Mouse (Mus musculus) hindlimb bud, embryonic 11.5 days (tissue): ENCODE results near the gene Tlr13.

Experiments
- DNase-seq: peaks from one replicate; pipeline ENCODE4 v3.0.0-alpha.2; 2012; ENCODE audit warnings: low read depth, low spot score; ENCODE audit errors: extremely low spot score

Tlr13 gene

DNA sequence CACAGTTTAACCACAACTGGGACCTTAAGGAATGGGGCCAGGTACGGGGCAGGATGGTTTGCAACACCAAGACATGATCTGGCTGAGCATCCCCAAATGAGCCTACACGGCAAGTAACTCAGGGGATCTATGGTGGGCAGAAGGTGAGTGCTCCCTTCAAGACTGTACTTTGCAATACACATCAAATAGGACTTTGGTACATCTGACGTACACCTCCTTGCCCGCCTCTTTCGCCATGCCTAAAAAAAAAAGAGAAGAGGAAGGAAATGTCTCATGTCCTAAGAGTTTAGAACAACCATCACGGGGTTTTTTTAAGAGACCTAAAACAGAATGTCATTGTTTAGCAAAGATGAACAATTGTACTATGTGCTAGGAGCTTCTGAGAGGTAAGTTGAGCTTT is at the start of gene Tlr13:
Gene Tlr13, plus strand, starts transcription at position 269 of the 400 bp plus-strand sequence.
- no peak for DNase-seq

DNA sequence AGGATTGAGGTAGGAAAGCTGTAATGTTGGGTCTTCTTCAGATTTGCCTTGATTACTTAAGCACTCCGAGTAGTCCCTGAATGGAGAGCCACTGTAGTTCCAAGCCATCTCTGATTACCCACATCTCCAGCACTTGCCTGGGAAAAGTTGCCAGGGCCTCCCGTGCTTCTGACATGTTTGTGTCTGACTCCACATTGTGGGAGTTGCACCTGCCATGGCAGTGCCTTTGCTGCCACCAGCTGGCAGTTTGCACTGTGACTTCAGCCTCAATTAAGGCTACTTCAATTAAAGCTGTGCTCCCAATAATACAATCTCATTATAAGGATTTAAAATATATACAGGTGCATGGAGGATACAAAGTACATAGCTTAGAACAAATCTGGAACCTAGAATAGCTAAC is 37.5 kb upstream of the Tlr13 start:
- no peak for DNase-seq

DNA sequence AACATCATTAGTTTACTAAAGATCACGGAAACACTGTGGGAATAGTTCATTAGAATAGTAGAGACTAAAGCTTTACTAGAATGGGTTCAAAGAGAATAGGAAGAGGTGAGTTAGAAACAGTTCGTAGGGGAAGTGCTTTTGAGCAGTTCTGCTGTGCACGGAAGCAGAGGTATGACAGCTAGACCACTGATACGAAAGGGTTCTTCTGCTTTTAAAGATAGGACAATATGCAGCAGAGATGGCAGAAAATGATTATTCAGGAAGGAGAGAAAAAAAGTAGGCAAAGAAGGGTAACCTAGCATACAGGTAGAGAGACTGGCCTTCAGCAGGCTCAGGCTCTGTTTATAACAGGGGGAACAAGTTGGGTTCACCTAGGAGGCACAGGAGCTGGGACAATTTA is 29.1 kb upstream of the Tlr13 start:
- no peak for DNase-seq

GRCm38 (mm10) chrX:106114674-106115073 is 28.3 kb upstream of the Tlr13 start:
- DNase-seq, result no peak

DNA sequence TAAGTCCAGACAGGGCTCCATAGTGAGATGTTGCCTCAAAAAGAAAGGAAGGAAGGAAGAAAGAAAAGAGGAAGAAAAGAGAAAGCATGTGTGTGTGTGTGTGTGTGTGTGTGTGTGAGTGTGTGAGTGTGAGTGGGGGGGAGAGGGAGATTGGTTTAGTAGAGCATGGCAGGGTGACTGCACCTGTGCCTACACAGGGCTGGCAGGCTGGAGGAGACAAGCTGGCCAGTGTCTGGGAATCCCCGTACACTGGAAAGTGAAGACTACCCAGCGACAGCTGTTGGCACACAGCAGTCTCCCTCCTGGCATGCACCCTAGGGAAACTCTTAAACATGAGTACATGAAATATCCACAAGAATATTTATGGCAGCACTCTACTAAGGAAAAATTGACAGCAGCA is 20.2 kb upstream of the Tlr13 start:
- no peak for DNase-seq

GRCm38 (mm10) chrX:106128283-106128682 is 14.7 kb upstream of the Tlr13 start:
- no peak for DNase-seq

GRCm38 (mm10) chrX:106129877-106130276 is 13.1 kb upstream of the Tlr13 start:
- DNase-seq, result no peak

- DNase-seq, result no peak
Measured at GRCm38 (mm10) chrX:106134916-106135315, 8.1 kb upstream of the Tlr13 start.

GRCm38 (mm10) chrX:106135484-106135883 is 7.5 kb upstream of the Tlr13 start:
- DNase-seq, result no peak

- DNase-seq, result no peak
Measured at GRCm38 (mm10) chrX:106135916-106136575, 7.0 kb upstream of the Tlr13 start.

DNA sequence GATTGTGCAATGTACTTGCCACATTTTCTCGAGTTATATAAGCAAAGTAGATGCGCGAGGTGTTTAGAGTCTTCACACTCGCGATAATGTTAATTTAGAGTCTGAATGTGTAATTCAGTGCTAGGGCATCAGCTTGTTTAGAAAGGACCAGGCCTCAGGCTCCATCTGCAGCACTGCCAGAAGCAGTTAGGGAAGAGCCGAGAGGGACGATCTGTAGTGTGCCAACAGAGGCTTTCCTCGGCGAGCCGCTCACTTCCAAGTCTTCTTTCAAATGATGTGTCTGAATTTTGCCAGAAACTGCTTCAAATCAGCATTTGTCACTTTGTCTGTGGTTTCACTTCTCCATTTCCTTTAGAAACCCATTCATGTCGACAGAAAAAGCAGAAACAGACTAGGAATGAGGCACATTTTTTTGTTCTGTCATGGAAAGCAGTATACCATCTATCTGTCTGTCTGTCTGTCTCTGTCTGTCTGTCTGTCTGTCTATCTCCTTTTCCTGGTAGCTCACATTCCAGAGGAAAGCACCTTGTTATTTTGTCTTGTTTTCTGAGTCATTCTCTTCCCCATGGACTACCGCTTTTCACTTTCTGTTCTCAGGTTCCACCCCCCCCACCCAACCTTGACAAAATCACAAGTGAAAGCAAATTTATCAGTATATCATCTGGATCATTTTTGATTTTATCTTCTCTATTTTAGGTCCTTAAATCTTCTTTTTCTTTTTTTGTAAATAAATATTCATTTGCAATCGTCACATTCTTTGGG is 3.5 kb upstream of the Tlr13 start:
- DNase-seq, result no peak

- DNase-seq, result no peak
Measured at GRCm38 (mm10) chrX:106148185-106148584, 5.2 kb downstream of the Tlr13 start.

DNA sequence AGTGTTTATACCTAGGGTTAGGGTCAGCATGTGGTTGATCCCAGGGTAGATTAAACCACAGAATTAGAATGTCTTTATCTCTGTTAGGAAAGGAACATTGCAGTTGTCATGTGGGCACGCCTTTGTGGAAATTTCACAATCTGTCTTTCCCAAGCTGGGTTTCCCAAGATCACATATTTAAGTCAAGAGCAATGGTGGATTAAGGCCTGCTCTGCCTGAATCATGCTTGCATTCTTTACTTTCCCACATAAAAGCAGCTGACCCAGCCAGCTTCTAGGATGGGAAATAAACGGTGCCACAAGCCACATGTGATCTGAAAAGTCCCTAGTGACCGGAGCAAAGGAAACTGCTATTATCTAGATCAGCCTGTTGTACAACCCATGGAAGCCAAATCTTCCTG is 6.5 kb downstream of the Tlr13 start:
- no peak for DNase-seq

GRCm38 (mm10) chrX:106154180-106154586 is 11.2 kb downstream of the Tlr13 start:
- DNase-seq, result no peak

GRCm38 (mm10) chrX:106155892-106156291 is 12.9 kb downstream of the Tlr13 start:
- DNase-seq, result no peak

GRCm38 (mm10) chrX:106163995-106164394 is 21.0 kb downstream of the Tlr13 start:
- DNase-seq, result no peak

DNA sequence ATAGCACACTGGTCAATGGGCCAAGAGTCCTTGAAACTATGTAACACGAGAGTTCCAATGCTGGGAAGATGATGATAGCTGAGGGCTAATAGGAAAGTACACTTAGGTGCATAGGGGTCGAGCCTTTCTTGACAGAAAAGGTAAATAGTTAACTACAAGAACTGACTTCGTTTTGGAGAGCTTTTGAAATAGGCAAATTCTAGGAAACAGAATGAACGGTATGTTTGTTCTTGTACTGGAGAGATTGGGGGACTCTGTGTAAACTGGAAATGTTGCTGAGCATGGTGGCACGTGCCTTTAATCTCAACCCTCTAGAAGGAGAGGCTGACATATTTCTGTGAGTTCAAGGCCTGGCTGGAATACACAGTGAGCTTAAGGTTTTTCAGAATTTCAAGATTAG is 21.6 kb downstream of the Tlr13 start:
- DNase-seq, result no peak

DNA sequence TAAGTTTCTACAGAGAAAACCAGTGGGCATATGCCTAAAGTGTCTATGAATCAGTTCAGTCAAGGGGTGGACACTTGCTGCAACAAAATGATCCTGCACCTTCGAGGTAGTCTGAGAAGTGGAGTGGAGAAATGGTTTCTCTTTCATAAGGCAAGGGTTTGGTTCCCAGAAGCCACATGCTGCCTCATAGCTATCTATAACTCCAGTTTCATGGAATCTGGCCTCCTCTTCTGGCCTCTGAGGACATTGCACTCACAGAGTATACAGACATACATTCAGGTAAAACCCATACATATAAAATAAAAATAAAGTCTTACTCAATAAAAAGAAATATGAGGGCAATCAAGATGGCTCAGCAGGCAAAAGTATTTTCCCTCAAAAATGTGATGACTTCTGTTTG is 22.1 kb downstream of the Tlr13 start:
- no peak for DNase-seq

- peak; percentile 70 for DNase-seq
Measured at GRCm38 (mm10) chrX:106171106-106171852, 28.3 kb downstream of the Tlr13 start.

DNA sequence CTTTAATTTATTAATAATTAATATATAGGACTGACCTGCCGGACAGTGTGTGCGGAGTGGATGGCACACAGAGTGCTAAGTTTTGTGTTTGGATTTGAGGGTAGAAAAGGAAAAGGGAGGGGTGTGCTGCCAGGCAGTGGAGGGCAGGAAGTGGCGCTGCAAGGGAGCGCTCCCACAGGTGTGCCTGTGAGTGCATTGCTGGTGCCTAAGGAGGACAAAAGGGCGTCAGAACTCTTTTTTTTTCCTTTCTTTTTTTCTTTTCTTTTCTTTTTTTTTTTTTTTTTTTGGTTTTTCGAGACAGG is 28.8 kb downstream of the Tlr13 start:
- DNase-seq, result no peak

DNA sequence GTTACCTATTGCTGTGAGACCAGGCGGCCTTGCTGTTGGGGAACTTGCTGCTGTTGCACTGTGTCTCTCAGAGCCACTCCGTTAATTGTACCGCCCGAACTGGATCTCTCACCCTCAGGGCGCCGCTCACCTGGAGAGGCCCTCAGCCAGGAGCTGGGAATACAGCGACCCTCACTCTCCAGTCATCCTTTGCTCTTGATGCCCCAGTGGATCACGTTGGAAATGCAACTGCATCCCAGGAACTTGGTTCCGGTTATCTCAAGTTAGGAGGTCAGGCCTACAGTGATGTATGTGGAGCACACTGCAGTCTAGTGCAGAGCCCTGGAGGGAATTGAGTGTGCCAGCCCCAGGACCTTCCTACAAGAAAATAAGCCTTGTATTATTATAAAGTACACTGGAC is 33.3 kb downstream of the Tlr13 start:
- DNase-seq, result no peak

GRCm38 (mm10) chrX:106184279-106184678 is 41.3 kb downstream of the Tlr13 start:
- no peak for DNase-seq
